Mouse (Mus musculus) thymus, postnatal 4 days (tissue): ENCODE measurements around the gene Gm4450.
"Not testable (repeated sequence)": the region's sequence is repeated elsewhere in the genome, so short reads cannot be mapped to it uniquely, and the experiment has no call there.

ENCODE experiments used
- DNase-seq: peaks from one replicate; pipeline ENCODE4 v3.0.0; 2021

The Gm4450 gene

DNA sequence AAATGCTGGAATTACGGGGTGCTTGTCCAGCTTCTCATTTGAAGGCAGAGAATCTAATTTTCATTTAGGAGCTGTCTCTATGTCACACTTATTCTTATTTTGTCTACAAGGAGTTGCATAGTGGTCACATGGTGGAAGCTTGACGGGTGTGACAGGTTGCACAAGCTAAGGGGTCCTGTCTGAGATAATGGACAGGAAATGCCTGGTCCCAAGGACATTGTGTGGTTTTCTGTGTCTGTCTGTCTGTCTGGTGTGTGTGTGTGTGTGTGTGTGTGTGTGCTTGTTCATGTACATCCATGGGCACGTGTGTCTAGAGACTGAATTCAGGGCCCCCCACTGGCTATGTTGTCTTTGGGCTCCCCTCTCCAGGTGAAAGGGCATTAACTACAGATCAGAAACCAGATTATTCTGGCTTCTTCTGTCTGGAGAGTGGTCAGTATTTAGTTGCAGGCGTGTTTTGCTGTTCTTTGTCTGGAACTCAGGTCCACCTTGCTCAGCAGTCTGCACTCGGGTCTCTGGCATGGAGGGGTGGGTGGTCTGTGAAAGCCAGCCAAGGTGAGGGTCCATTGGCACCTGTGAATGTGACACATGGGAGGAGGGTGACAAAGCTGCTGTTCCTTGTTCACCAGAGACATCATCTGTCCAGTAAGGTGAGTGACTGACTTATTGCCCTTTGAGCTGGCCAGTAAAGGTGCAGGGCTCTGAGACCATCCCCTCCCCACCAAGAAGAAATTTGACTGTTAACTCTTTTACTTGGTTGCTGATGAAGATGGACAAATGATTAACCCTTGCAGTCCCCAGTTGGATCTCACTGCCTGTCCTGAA, 40.3 kb downstream of the Gm4450 start:
- no peak for DNase-seq

- DNase-seq, result no peak
Observed at GRCm38 (mm10) chr3:98414296-98414695, 42.6 kb downstream of the Gm4450 start.

- DNase-seq, result no peak
Observed at GRCm38 (mm10) chr3:98413733-98414132, 43.2 kb downstream of the Gm4450 start.

DNA sequence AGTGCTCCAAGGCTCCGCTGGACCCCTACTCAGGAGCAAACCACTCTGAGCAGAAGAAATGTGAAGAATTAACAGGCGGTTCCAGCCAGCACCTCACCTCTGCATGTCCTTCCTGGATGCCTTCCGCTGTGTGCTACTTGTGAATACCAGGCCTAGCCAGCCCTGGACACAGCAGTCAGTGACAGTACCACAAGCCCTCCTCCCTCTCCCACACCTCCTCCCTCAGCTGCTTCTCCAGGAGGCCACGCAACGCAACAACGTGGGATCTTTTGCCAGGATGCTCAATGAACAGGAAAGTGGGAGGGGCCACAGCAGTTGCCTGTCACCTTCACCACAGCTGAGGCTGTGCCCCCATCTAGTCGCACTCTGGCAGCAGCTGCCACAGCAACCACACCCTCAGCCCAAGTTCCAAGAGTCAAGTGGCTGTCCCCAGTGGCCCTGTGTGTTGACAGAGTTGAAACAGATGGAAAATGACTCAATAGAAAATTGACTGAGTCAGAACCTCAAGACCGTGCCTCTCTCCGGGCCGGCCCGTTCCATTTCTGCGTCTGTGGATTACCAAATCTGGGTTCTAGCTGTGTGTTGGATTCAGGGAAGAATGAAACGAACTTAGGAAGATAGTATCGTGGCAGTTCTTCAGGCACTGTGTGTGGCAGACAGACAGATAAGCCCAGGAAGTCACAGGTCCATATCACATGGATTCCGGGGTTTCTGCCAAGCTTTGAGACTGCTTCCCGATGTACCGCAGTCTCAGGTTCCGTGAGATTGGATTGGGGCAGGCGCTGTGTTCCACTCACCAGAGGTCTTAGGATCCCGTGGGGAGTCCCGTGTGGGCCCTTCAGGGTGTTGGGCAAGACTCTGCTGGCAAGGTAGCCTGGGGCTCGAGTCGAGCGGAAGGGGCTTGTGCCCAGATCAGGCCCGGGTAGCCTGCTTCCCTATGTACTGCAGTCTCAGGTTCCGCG, 46.0 kb downstream of the Gm4450 start:
- not testable (repeated sequence) for DNase-seq

DNA sequence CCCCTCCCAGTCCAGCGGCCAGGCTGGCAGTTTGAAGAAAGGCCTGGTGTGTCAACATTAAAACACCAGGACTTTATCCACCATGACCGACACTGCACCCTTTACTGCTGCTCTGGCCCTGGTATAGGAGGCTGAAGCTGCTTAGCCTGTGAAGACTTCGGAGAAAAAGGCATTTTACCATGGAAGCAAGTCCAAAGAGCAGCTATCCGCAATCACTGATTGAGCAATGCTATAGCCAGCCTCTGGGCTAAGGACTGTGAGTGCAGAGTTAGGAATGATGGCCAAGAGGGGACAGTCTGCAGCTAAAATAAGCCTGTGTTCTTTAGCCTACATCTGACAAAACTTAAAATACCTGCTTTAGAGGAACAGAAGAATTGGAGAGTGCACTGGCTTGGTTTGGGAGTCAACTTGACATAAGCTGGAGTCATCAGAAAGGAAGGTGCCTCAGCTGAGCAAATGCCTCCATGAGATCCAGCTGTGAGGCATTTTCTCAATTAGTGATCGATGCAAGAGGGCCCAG, 49.6 kb downstream of the Gm4450 start:
- DNase-seq, result peak; percentile 32

- DNase-seq, result peak; percentile 70
Observed at GRCm38 (mm10) chr3:98406569-98407144, 50.3 kb downstream of the Gm4450 start.

- peak; percentile 15 for DNase-seq
Observed at GRCm38 (mm10) chr3:98405877-98406276, 51.0 kb downstream of the Gm4450 start.

GRCm38 (mm10) chr3:98404268-98404895, 52.5 kb downstream of the Gm4450 start:
- DNase-seq, result not testable (repeated sequence)
